Mouse (Mus musculus) gastrocnemius, postnatal 14 days (tissue): ENCODE results near the gene Hist4h4. TPM values are rescaled to one million over a fixed set of nuclear protein-coding genes. Genes with fewer than 3 reads are reported as not detected.
"Not testable (repeated sequence)": the region's sequence is repeated elsewhere in the genome, so short reads cannot be mapped to it uniquely, and the experiment has no call there.

ENCODE experiments used
- DNase-seq: peaks from one replicate; pipeline ENCODE4 v3.0.0; 2021; ENCODE audit warnings: mixed read lengths
- intact Hi-C: fragments of 180-260 bp; cut with DNase I; formaldehyde crosslinking; loops from one replicate; pipeline ENCODE4 v1.15.1; 2025; ENCODE audit warnings: low total_unique reads
- total RNA-seq, 2 experiments: library from RNA; stranded (reverse); gene quantifications; 2 replicates each; pipeline ENCODE4 v1.2.3; 2021

The Hist4h4 gene
- total RNA-seq, 2 experiments from 2014 or later = 10.8 to 11.4 TPM

GRCm38 (mm10) chr6:136817549-136817948 lies 13.3 kb upstream of the Hist4h4 start:
- DNase-seq = no peak
- intact Hi-C loops = no loop called here

- DNase-seq = no peak
- intact Hi-C loops = no loop called here
Measured at GRCm38 (mm10) chr6:136816826-136817225, 12.6 kb upstream of the Hist4h4 start.

- intact Hi-C loops = no loop called here
- no peak for DNase-seq
Measured at GRCm38 (mm10) chr6:136815381-136815780, 11.2 kb upstream of the Hist4h4 start.

- DNase-seq = no peak
- intact Hi-C loops = no loop called here
Measured at GRCm38 (mm10) chr6:136813117-136813516, 8.9 kb upstream of the Hist4h4 start.

GRCm38 (mm10) chr6:136811196-136811595 lies 7.0 kb upstream of the Hist4h4 start:
- intact Hi-C loops = no loop called here
- no peak for DNase-seq

- intact Hi-C loops = no loop called here
- no peak for DNase-seq
Measured at GRCm38 (mm10) chr6:136809673-136810072, 5.5 kb upstream of the Hist4h4 start.

GRCm38 (mm10) chr6:136809077-136809476 lies 4.9 kb upstream of the Hist4h4 start:
- intact Hi-C loops = no loop called here
- no peak for DNase-seq

GRCm38 (mm10) chr6:136808631-136809046 lies 4.4 kb upstream of the Hist4h4 start:
- DNase-seq = peak; percentile 24
- intact Hi-C loops = no loop called here

GRCm38 (mm10) chr6:136808014-136808417 lies 3.8 kb upstream of the Hist4h4 start, which contains the start of gene H2afj:
Gene H2afj (plus strand): TSS chr6:136808244.
- peak; percentile 98 for DNase-seq
- intact Hi-C loops = no loop called here

- no peak for DNase-seq
- intact Hi-C loops = no loop called here
Measured at GRCm38 (mm10) chr6:136807395-136808013, 3.3 kb upstream of the Hist4h4 start.

- intact Hi-C loops = no loop called here
- no peak for DNase-seq
Measured at GRCm38 (mm10) chr6:136806819-136807218, 2.6 kb upstream of the Hist4h4 start.

GRCm38 (mm10) chr6:136805409-136805775 lies 1.2 kb upstream of the Hist4h4 start:
- intact Hi-C loops = no loop called here
- DNase-seq = no peak

- DNase-seq = no peak
- intact Hi-C loops = no loop called here
Measured at GRCm38 (mm10) chr6:136804705-136805408, 642 bp upstream of the Hist4h4 start.

- intact Hi-C loops = no loop called here
- DNase-seq = no peak
Measured at GRCm38 (mm10) chr6:136803093-136803738, 999 bp downstream of the Hist4h4 start.

GRCm38 (mm10) chr6:136801274-136801673 lies 2.9 kb downstream of the Hist4h4 start:
- intact Hi-C loops = no loop called here
- no peak for DNase-seq

GRCm38 (mm10) chr6:136800710-136801109 lies 3.5 kb downstream of the Hist4h4 start:
- no peak for DNase-seq
- intact Hi-C loops = no loop called here

GRCm38 (mm10) chr6:136797874-136798693 lies 6.1 kb downstream of the Hist4h4 start:
- DNase-seq, intact Hi-C loops: not testable (repeated sequence)

- intact Hi-C loops = no loop called here
Measured at GRCm38 (mm10) chr6:136795850-136796249, 8.4 kb downstream of the Hist4h4 start.

GRCm38 (mm10) chr6:136795110-136795509 lies 9.1 kb downstream of the Hist4h4 start:
- intact Hi-C loops = no loop called here
- DNase-seq = no peak

More at GRCm38 (mm10) chr6:136795850-136796249, 8.4 kb downstream of the Hist4h4 start:
- no peak for DNase-seq
